Mouse (Mus musculus) heart, embryonic 14.5 days (tissue): Measurements from ENCODE around the gene Gm21394. TPM values are rescaled to one million over a fixed set of nuclear protein-coding genes. Genes with fewer than 3 reads are reported as not detected.
"Not testable (repeated sequence)": the region's sequence is repeated elsewhere in the genome, so short reads cannot be mapped to it uniquely, and the experiment has no call there.

Experiments
- ATAC-seq: fragments of 200-750 bp; cut with Nextera tagmentation; 2 replicates; pipeline ENCODE4 v1.8.0; 2017; ENCODE audit warnings: low read depth, moderate TSS enrichment; ENCODE audit not compliant: insufficient number of reproducible peaks, insufficient read depth, low FRiP score
- H3K27ac ChIP-seq, 2 experiments: fragments of 200-500 bp in 1 of 2; fragments of 300-500 bp in 1 of 2; sonication (generic) in 1 of 2; replicated peaks in 1 of 2; 2 replicates each; pipeline ENCODE4 v1.5.1; 2012 to 2014; ENCODE audit warnings: low read depth in 2 of 2, low read length in 2 of 2, control low read depth in 1 of 2, mild to moderate bottlenecking in 1 of 2, mixed read lengths in 1 of 2; ENCODE audit not compliant: control insufficient read depth in 1 of 2, insufficient read depth in 1 of 2
- H3K27me3 ChIP-seq: fragments of 300-500 bp; sonication (generic); 2 replicates; pipeline ENCODE4 v1.6.1; 2014; ENCODE audit warnings: mild to moderate bottlenecking, low read length, control low read depth; ENCODE audit not compliant: control insufficient read depth, insufficient read depth
- H3K36me3 ChIP-seq: fragments of 300-500 bp; sonication (generic); 2 replicates; pipeline ENCODE4 v1.6.1; 2014; ENCODE audit warnings: mild to moderate bottlenecking, control low read depth, low read length, mixed read lengths; ENCODE audit not compliant: control insufficient read depth, insufficient read depth
- H3K4me1 ChIP-seq, 2 experiments: fragments of 200-500 bp in 1 of 2; fragments of 300-500 bp in 1 of 2; sonication (generic) in 1 of 2; 2 replicates each; pipeline ENCODE4 v1.6.1; 2012 to 2014; ENCODE audit warnings: low read length in 2 of 2, control low read depth in 1 of 2, mixed read lengths in 1 of 2; ENCODE audit not compliant: control insufficient read depth in 2 of 2, insufficient read depth in 2 of 2
- H3K4me2 ChIP-seq: fragments of 300-500 bp; sonication (generic); 2 replicates; pipeline ENCODE4 v1.6.1; 2014; ENCODE audit warnings: mild to moderate bottlenecking, low read length
- H3K4me3 ChIP-seq, 2 experiments: fragments of 200-500 bp in 1 of 2; fragments of 300-500 bp in 1 of 2; sonication (generic) in 1 of 2; 2 replicates each; pipeline ENCODE4 v1.5.1; 2012 to 2014; ENCODE audit warnings: low read length in 2 of 2, mild to moderate bottlenecking in 2 of 2, control low read depth in 1 of 2, low read depth in 1 of 2, moderate library complexity in 1 of 2; ENCODE audit not compliant: control insufficient read depth in 1 of 2, insufficient read depth in 1 of 2
- H3K9ac ChIP-seq: fragments of 300-500 bp; sonication (generic); 2 replicates; pipeline ENCODE4 v1.6.1; 2014; ENCODE audit warnings: mild to moderate bottlenecking, low read length
- H3K9me3 ChIP-seq: fragments of 300-500 bp; sonication (generic); 2 replicates; pipeline ENCODE4 v1.6.1; 2016; ENCODE audit warnings: low read length, control low read depth; ENCODE audit not compliant: control insufficient read depth
- WGBS: fragments of 180-500 bp; shearing (Covaris S2); extraction: QIAGEN DNeasy Blood & Tissue Kit; methylation state at CpG from one replicate; pipeline ENCODE4 v1.1.7; 2014; 5-methylcytosine and 5-hydroxymethylcytosine counted together
- polyA plus RNA-seq: library from polyadenylated mRNA; unstranded; fragments of >200 nt; fragmentation: Nextera tagmentation; extraction: Ambion mirVana; gene quantifications from 2 replicates; pipeline ENCODE4 v1.2.1, GENCODE M21; 2014

The Gm21394 gene
- not detected in 2 replicates for polyA plus RNA-seq

GRCm38 (mm10) chrY:84564807-84565206 lies at the start of gene Gm21394:
Gene Gm21394 (minus strand): TSS chrY:84564907.
- H3K4me2 ChIP-seq, H3K9ac ChIP-seq, H3K4me3 ChIP-seq, ATAC-seq, H3K27me3 ChIP-seq, H3K36me3 ChIP-seq, H3K9me3 ChIP-seq, H3K4me1 ChIP-seq, H3K27ac ChIP-seq: not testable (repeated sequence)
- no CpG with 5 or more reads among the region's 4 CpGs for WGBS

Other genes with a start within 250 kb of the Gm21394 start
- gene Gm21409, start 181.8 kb upstream of the Gm21394 start, polyA plus RNA-seq = not detected in 2 replicates